Mouse (Mus musculus): Measurements from ENCODE around the gene Rassf7.

- TF ChIP-seq POLR2A (IDR thresholded peaks at IDR 0.05; ENCODE audit: borderline replicate concordance, extremely low read depth, insufficient read depth, insufficient read length, poor library complexity, severe bottlenecking) = no peak
- no peak for TF ChIP-seq CTCF (IDR thresholded peaks at IDR 0.05; ENCODE audit: borderline replicate concordance, extremely low read depth, insufficient read depth, insufficient read length)
Observed at GRCm38 (mm10) chr7:141218141-141218540, 2.5 kb downstream of the Rassf7 start.
